Mouse (Mus musculus) lung, embryonic 14.5 days (tissue): ENCODE results near the gene Ntng2. TPM values are rescaled to one million over a fixed set of nuclear protein-coding genes. Genes with fewer than 3 reads are reported as not detected.
A peak's percentile ranks its signal among the peaks of the same experiment; 100 is the strongest.

Experiments used
- ATAC-seq: fragments of 200-750 bp; cut with Nextera tagmentation; 2 replicates; pipeline ENCODE4 v1.8.0; 2017; ENCODE audit warnings: mild to moderate bottlenecking, moderate TSS enrichment, moderate library complexity; ENCODE audit not compliant: insufficient read depth
- DNase-seq: peaks from one replicate; pipeline ENCODE4 v3.0.0-alpha.2; 2015
- H3K27ac ChIP-seq: fragments of 300-500 bp; sonication (generic); 2 replicates; pipeline ENCODE4 v1.5.1; 2014; ENCODE audit warnings: low read depth, mild to moderate bottlenecking, moderate library complexity
- H3K27me3 ChIP-seq: fragments of 300-500 bp; sonication (generic); 2 replicates; pipeline ENCODE4 v1.6.1; 2014; ENCODE audit warnings: low read length, control low read depth; ENCODE audit not compliant: insufficient read depth
- H3K36me3 ChIP-seq: fragments of 300-500 bp; sonication (generic); 2 replicates; pipeline ENCODE4 v1.6.1; 2014; ENCODE audit warnings: control low read depth; ENCODE audit not compliant: insufficient read depth
- H3K4me1 ChIP-seq: fragments of 300-500 bp; sonication (generic); 2 replicates; pipeline ENCODE4 v1.6.1; 2014; ENCODE audit warnings: antibody characterized with exemption, control low read depth; ENCODE audit not compliant: insufficient read depth
- H3K4me2 ChIP-seq: fragments of 300-500 bp; sonication (generic); 2 replicates; pipeline ENCODE4 v1.6.1; 2014; ENCODE audit warnings: mild to moderate bottlenecking
- H3K4me3 ChIP-seq: fragments of 300-500 bp; sonication (generic); 2 replicates; pipeline ENCODE4 v1.5.1; 2014; ENCODE audit warnings: low read depth, low read length
- H3K9ac ChIP-seq: fragments of 300-500 bp; sonication (generic); 2 replicates; pipeline ENCODE4 v1.6.1; 2014
- H3K9me3 ChIP-seq: fragments of 300-500 bp; sonication (generic); 2 replicates; pipeline ENCODE4 v1.6.1; 2016; ENCODE audit warnings: low read depth, low read length, control low read depth
- CTCF ChIP-seq: IDR thresholded peaks from 2 replicates; pipeline ENCODE4 v1.5.1; 2016; ENCODE audit warnings: antibody characterized with exemption, low read depth
- WGBS: fragments of 180-500 bp; shearing (Covaris S2); extraction: QIAGEN DNeasy Blood & Tissue Kit; methylation state at CpG from one replicate; pipeline ENCODE4 v1.1.7; 2014; 5-methylcytosine and 5-hydroxymethylcytosine counted together
- polyA plus RNA-seq: library from polyadenylated mRNA; unstranded; fragments of >200 nt; fragmentation: Nextera tagmentation; extraction: Ambion mirVana; gene quantifications from 2 replicates; pipeline ENCODE4 v1.2.1, GENCODE M21; 2014

Ntng2 gene
- 0.46 and 0.99 TPM in 2 replicates for polyA plus RNA-seq

DNA sequence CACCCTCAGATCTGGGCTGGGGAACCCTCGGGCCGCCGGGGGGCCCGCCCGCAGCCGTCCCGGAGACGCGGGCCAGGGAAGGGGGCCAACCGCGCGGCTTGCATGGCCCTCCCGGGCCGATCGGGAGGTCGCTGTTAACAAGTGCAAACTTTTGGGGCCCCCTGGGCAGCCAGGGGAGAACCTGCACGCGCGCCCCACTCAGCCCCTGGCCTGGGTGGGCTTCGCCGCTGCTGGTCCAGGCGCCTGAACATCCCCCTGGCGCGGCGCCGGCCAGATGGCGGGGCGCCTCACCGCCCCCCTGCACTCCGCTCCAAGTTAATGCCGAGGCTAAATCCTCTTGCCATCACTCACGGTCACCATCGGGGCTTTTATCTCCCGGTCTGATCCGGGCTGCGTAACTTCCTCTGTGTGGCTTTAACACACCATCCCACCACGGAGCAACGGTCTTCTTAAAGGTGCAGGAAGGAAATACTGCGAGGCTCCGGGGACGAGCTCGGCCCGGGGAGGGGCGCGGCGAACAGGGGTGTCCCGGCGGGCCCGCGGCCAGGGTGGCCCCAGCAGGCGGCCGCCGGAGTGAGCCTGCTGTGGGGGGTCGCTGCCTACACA lies at the start of gene Ntng2:
TSS of gene Ntng2 (minus strand) at position 407 of the 606 bp plus-strand sequence.
- peak within 1 kb of the TSS; percentile 58 for H3K4me3 ChIP-seq
- H3K4me2 ChIP-seq, result peak within 1 kb of the TSS; percentile 99
- ATAC-seq (peak; percentile 72), DNase-seq (peak; percentile 81)
- H3K27me3 ChIP-seq, result peaks cover 84% of the 10 kb centered on the region
- H3K36me3 ChIP-seq, result no peaks in the 10 kb centered on the region
- H3K27ac ChIP-seq, result no peak within 1 kb of the TSS
- H3K9me3 ChIP-seq, result no peaks in the 10 kb centered on the region
- WGBS, result under 1% methylated on average over 54 of the region's 54 CpGs
- peak within 1 kb of the TSS; percentile 53 for H3K9ac ChIP-seq
- no peak for TF ChIP-seq CTCF
- no peaks in the 10 kb centered on the region for H3K4me1 ChIP-seq

GRCm38 (mm10) chr2:29295557-29295956 lies 42.8 kb upstream of the Ntng2 start:
- H3K4me3 ChIP-seq, result no peak overlapping the region
- no peak for TF ChIP-seq CTCF
- no peaks in the 10 kb centered on the region for H3K27me3 ChIP-seq
- ATAC-seq (no peak), DNase-seq (no peak)
- H3K4me2 ChIP-seq, result no peak overlapping the region
- no peak overlapping the region for H3K27ac ChIP-seq
- 62% methylated on average over 3 of the region's 3 CpGs for WGBS
- no peaks in the 10 kb centered on the region for H3K36me3 ChIP-seq
- no peaks in the 10 kb centered on the region for H3K4me1 ChIP-seq
- no peaks in the 10 kb centered on the region for H3K9me3 ChIP-seq
- no peak overlapping the region for H3K9ac ChIP-seq

DNA sequence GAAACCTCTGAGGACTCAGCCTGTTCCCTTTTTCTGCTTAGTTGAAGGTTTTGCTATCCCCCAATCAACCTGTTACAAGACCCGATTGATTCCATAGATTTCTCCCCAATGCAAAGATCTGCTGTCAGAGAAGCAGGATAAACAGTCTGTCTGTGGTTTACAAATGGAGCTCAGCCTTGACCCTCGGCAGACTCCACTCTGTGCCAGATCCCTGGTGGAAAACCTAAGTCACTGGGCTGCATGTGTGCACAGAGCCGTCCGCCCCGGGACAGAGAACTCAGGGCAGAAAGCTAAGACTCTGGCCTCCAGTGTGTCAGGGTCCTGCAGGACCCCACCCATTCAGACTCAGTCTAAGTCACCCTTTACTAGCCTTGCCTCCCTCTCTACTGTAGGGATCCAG lies 34.8 kb upstream of the Ntng2 start:
- DNase-seq, result no peak
- Histone ChIP-seq H3K27ac (no peak overlapping the region), H3K4me3 (no peak overlapping the region), H3K27me3 (no peaks in the 10 kb centered on the region), H3K4me2 (no peak overlapping the region), H3K4me1 (no peaks in the 10 kb centered on the region), H3K9ac (no peak overlapping the region), H3K36me3 (no peaks in the 10 kb centered on the region), H3K9me3 (no peaks in the 10 kb centered on the region)
- TF ChIP-seq CTCF, result no peak
- no peak for ATAC-seq
- WGBS, result 57% methylated on average over 5 of the region's 5 CpGs

DNA sequence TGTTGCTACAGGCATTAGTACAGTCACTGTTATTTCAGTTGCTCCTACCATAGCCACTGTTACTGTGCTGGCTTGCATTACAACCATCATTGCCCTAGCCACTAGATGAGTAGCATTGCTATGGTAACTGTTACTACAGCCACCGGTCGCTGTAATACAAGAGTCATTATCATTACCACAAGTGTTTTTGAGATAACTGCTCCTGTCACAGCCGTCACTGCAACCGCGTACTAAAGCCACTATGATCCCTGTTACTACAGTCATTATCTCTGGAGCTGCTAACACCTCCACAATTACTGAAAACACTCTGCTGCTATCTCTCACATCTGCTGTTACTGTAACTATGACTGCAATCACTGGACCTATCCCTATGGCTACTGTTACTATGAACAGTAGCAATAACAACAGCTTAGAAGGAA lies 24.9 kb upstream of the Ntng2 start:
- no peaks in the 10 kb centered on the region for H3K36me3 ChIP-seq
- ATAC-seq, result no peak
- no peak overlapping the region for H3K4me2 ChIP-seq
- H3K4me3 ChIP-seq, result no peak overlapping the region
- H3K27me3 ChIP-seq, result no peaks in the 10 kb centered on the region
- 46% methylated on average over 5 of the region's 5 CpGs for WGBS
- no peaks in the 10 kb centered on the region for H3K4me1 ChIP-seq
- no peak for TF ChIP-seq CTCF
- no peak overlapping the region for H3K9ac ChIP-seq
- no peak for DNase-seq
- H3K27ac ChIP-seq, result no peak overlapping the region
- H3K9me3 ChIP-seq, result no peaks in the 10 kb centered on the region

- WGBS, result 47% methylated on average over 7 of the region's 7 CpGs
- peaks cover 9% of the 10 kb centered on the region; the same call in 1 of the 2 replicates for H3K4me1 ChIP-seq
- no peak overlapping the region for H3K4me2 ChIP-seq
- H3K4me3 ChIP-seq, result no peak overlapping the region
- H3K27me3 ChIP-seq, result no peaks in the 10 kb centered on the region
- no peak overlapping the region for H3K9ac ChIP-seq
- peak; percentile 84 for DNase-seq
- peak; percentile 80 for ATAC-seq
- no peak for TF ChIP-seq CTCF
- no peak overlapping the region for H3K27ac ChIP-seq
- no peaks in the 10 kb centered on the region for H3K9me3 ChIP-seq
- H3K36me3 ChIP-seq, result no peaks in the 10 kb centered on the region
Observed at GRCm38 (mm10) chr2:29271803-29272518, 19.2 kb upstream of the Ntng2 start.

DNA sequence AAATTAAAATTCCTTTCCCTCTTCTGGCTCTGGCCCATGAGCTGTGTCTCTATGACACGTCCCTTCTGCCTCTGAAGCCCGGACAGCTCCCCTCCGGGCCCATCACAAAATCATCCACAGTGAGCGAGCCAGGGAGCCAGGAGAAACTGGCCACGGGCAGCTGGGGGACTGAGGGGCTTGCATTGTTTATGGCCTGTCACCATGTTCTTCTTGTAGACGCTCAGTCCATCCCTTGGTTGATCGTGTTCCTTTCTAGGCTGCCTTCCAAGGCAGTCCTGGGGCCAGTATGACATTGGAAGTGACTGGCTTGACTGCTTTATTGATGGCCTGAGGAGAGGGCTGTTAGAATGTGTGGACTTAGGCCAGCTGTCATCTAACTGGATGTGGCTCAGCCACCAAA lies 18.3 kb upstream of the Ntng2 start:
- peaks cover 9% of the 10 kb centered on the region; the same call in 1 of the 2 replicates for H3K4me1 ChIP-seq
- no peak overlapping the region; the same call in 1 of the 2 replicates for H3K27ac ChIP-seq
- ATAC-seq (peak; percentile 83), DNase-seq (peak; percentile 71)
- TF ChIP-seq CTCF, result no peak
- no peaks in the 10 kb centered on the region for H3K9me3 ChIP-seq
- 30% methylated on average over 7 of the region's 7 CpGs for WGBS
- H3K4me2 ChIP-seq, result no peak overlapping the region
- no peak overlapping the region for H3K9ac ChIP-seq
- H3K4me3 ChIP-seq, result no peak overlapping the region
- no peaks in the 10 kb centered on the region for H3K36me3 ChIP-seq
- H3K27me3 ChIP-seq, result no peaks in the 10 kb centered on the region

DNA sequence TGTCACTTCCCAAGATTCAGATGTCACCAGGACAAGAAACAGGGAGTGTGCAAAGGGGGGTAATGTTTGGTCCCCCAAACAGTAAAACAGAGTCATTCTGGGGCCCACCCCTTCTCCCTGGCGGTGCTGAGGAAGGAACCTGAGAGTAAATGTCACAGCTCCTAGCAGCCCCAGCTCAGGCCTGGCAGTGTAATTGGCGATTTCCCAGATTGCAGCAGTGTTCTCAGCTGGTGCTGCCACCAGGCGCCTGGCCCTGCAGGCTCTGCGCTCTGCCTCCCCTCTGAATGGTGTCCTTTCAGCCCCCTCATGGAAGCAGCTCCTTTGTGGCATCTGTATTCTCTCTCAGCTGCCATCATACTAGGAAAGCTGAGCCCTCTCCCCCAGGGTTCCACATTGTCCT lies 14.0 kb upstream of the Ntng2 start:
- no peak for ATAC-seq
- WGBS, result 46% methylated on average over 4 of the region's 4 CpGs
- H3K4me2 ChIP-seq, result no peak overlapping the region

More for the DNA sequence above, 14.0 kb upstream of the Ntng2 start:
- H3K4me1 ChIP-seq, result peaks cover 5% of the 10 kb centered on the region; the same call in 1 of the 2 replicates
- no peak for DNase-seq
- H3K27ac ChIP-seq, result no peak overlapping the region
- TF ChIP-seq CTCF, result no peak
- no peaks in the 10 kb centered on the region for H3K9me3 ChIP-seq
- H3K4me3 ChIP-seq, result no peak overlapping the region
- no peaks in the 10 kb centered on the region for H3K27me3 ChIP-seq
- H3K9ac ChIP-seq, result no peak overlapping the region
- no peaks in the 10 kb centered on the region for H3K36me3 ChIP-seq
